Mouse (Mus musculus) spleen, adult 12 weeks (tissue): ENCODE measurements at regions not wholly inside any gene's neighbourhood (a gene's known extent, or its start where the extent isn't known, plus 50 kb on each side); places are given as distances from the start of the nearest gene placed in this dataset.
"Not testable (repeated sequence)": the region's sequence is repeated elsewhere in the genome, so short reads cannot be mapped to it uniquely, and the experiment has no call there.

Experiments used
- DNase-seq: peaks from one replicate; pipeline ENCODE4 v3.0.0; 2022; ENCODE audit warnings: low spot score

- no peak for DNase-seq
These were observed 109.1 kb upstream of the Syt13 start for GRCm38 (mm10) chr2:92805761-92806160.

GRCm38 (mm10) chr2:92806481-92807195 is 108.3 kb upstream of the Syt13 start:
- no peak for DNase-seq

GRCm38 (mm10) chr2:92807404-92807803 is 107.5 kb upstream of the Syt13 start:
- no peak for DNase-seq

GRCm38 (mm10) chr2:92808121-92808520 is 106.8 kb upstream of the Syt13 start:
- DNase-seq = no peak

- DNase-seq = no peak
These were observed 105.7 kb upstream of the Syt13 start for GRCm38 (mm10) chr2:92809226-92809625.

GRCm38 (mm10) chr2:92809681-92810323 is 105.1 kb upstream of the Syt13 start:
- no peak for DNase-seq

- not testable (repeated sequence) for DNase-seq
These were observed 103.9 kb upstream of the Syt13 start for GRCm38 (mm10) chr2:92810956-92811355.

GRCm38 (mm10) chr2:92813028-92813427 is 101.9 kb upstream of the Syt13 start:
- no peak for DNase-seq

GRCm38 (mm10) chr2:92819586-92819985 is 95.3 kb upstream of the Syt13 start:
- DNase-seq = no peak

- no peak for DNase-seq
These were observed 90.6 kb upstream of the Syt13 start for GRCm38 (mm10) chr2:92824325-92824724.

- DNase-seq = no peak
These were observed 89.5 kb upstream of the Syt13 start for GRCm38 (mm10) chr2:92825395-92825794.

GRCm38 (mm10) chr2:92830134-92830533 is 84.8 kb upstream of the Syt13 start:
- no peak for DNase-seq

- DNase-seq = no peak
These were observed 83.1 kb upstream of the Syt13 start for GRCm38 (mm10) chr2:92831784-92832183.

GRCm38 (mm10) chr2:92836203-92836602 is 78.7 kb upstream of the Syt13 start:
- no peak for DNase-seq

GRCm38 (mm10) chr2:92838012-92838411 is 76.9 kb upstream of the Syt13 start:
- no peak for DNase-seq

GRCm38 (mm10) chr2:92840009-92840408 is 74.9 kb upstream of the Syt13 start:
- no peak for DNase-seq

- no peak for DNase-seq
These were observed 73.3 kb upstream of the Syt13 start for GRCm38 (mm10) chr2:92841626-92842025.

GRCm38 (mm10) chr2:92845061-92845769 is 69.7 kb upstream of the Syt13 start:
- DNase-seq = no peak

- no peak for DNase-seq
These were observed 65.9 kb upstream of the Syt13 start for GRCm38 (mm10) chr2:92848962-92849361.

GRCm38 (mm10) chr2:92851336-92851735 is 63.6 kb upstream of the Syt13 start:
- no peak for DNase-seq

GRCm38 (mm10) chr2:92853175-92853574 is 61.7 kb upstream of the Syt13 start:
- DNase-seq = no peak

GRCm38 (mm10) chr2:92854331-92854730 is 60.6 kb upstream of the Syt13 start:
- no peak for DNase-seq

GRCm38 (mm10) chr2:92856047-92856446 is 58.9 kb upstream of the Syt13 start:
- DNase-seq = no peak
